ENCODE assay signal across 12 mouse cellular contexts in genomic region chr8:102742940-102743339, GRCm38 (mm10). TPM values are rescaled to one million over a fixed set of nuclear protein-coding genes. Genes with fewer than 3 reads are reported as not detected.
"Had no signal": no experiment of that assay in that cellular context is flagged by ENCODE, and none has a peak within 500 bp of the region (broad histone marks: within the 10 kb centered on the region; RNA-seq: fewer than 3 reads in every experiment).

No protein-coding gene starts in this region.

- DNase-seq: kidney, adult 2 months; kidney, postnatal 25 days; layer of hippocampus, postnatal 36 days; lung, adult 18-20 months; retina, postnatal 1 day; right cerebral cortex, postnatal 4 days; thymus, postnatal 36 days had no signal

- H3K27ac ChIP-seq: liver, embryonic 14.5 days; midbrain, embryonic 13.5 days; stomach, embryonic 15.5 days had no signal

- H3K9ac ChIP-seq: liver, embryonic 14.5 days; midbrain, embryonic 13.5 days; stomach, embryonic 15.5 days had no signal

- H3K27me3 ChIP-seq: stomach, embryonic 15.5 days had no signal

- H3K9me3 ChIP-seq: midbrain, embryonic 13.5 days; stomach, embryonic 15.5 days had no signal

- H3K36me3 ChIP-seq: midbrain, embryonic 13.5 days; stomach, embryonic 15.5 days had no signal

- H3K4me3 ChIP-seq: midbrain, embryonic 13.5 days; stomach, embryonic 15.5 days had no signal

- ATAC-seq: intestine, embryonic 16.5 days; midbrain, embryonic 13.5 days had no signal

- H3K4me2 ChIP-seq: midbrain, embryonic 13.5 days; stomach, embryonic 15.5 days had no signal

RNA-seq across cellular contexts. Expression of gene Cdh11, which starts 42.5 kb away (rescaled TPM):
- total RNA-seq: megakaryocyte-erythroid progenitor cell, adult 5-6 weeks had no signal
